Mouse (Mus musculus): Measurements from ENCODE around the gene Rln1.
A peak's percentile ranks its signal among the peaks of the same experiment; 100 is the strongest.

The Rln1 gene

DNA sequence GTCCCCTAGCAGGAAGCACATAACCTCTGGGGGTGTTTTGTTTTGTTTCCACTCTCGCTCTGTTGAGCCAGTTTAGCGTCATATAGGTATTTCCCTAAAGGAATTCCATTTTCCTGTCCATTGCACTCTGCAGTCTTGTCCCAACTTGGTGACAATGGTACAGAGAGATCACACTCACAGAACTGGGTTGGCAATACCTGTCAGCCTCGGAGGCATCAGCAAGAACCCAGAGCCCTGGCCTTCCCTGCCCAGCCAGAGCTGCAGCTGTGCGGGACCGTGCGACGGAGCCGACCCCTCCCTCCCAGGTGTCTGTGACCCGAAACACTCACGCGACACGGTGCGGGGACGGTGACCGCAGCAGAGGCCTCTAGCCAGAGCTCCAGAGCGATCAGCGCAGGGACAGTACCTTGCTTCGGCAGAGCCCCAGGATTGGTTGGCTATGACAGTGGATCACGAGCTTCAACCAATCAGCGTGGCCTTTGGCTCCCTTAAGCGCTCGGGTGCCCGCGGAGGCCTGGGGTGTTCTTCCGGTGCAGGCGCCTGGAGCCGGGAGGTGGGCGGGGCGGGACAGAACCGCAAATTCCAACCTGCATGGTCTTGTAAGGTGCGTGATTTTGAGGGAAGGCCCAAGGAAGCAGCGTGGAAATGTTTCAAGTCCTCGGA is 27.1 kb upstream of the Rln1 start:
- DNase-seq (ENCODE audit: low spot score) = peak; percentile 90

DNA sequence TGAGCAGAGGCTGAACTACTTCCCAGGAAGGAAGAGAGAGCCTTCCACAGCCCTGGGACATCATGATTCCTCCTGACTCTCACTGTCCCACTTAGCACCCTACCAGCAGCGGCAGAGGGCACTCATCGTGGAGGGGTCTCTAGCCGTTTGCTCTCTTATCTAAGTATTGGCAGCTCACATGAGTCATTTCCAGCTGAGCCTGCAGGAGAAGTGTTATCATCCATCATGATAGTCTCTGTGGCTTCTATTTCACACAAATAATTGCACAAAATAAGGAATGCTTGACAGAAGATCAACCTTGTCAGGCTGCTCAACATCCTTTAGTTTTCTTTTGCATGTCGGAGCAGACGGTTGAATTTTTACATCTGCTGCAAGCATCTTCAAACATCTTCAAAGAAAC is 25.8 kb upstream of the Rln1 start:
- DNase-seq (ENCODE audit: low spot score) = no peak

DNA sequence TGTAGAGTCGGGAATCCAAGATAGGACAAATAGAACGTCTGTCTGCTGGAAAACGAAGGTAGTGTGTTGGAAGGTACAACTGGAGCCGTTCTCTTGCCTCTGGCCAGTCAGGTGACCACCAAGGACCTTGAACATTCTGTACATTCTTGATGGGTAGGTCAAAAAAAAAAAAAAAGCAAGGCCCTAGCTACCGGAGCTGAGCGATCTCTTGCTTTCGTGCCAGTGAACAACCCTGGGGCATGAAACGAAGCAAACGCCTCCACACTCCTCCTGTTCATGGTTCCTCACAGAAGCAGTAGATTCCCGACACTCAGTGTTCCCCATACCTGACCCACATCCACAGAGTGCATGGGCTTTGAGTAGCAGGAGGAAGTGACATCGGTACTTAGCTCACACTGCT is 21.8 kb upstream of the Rln1 start:
- no peak for DNase-seq (ENCODE audit: low spot score)

DNA sequence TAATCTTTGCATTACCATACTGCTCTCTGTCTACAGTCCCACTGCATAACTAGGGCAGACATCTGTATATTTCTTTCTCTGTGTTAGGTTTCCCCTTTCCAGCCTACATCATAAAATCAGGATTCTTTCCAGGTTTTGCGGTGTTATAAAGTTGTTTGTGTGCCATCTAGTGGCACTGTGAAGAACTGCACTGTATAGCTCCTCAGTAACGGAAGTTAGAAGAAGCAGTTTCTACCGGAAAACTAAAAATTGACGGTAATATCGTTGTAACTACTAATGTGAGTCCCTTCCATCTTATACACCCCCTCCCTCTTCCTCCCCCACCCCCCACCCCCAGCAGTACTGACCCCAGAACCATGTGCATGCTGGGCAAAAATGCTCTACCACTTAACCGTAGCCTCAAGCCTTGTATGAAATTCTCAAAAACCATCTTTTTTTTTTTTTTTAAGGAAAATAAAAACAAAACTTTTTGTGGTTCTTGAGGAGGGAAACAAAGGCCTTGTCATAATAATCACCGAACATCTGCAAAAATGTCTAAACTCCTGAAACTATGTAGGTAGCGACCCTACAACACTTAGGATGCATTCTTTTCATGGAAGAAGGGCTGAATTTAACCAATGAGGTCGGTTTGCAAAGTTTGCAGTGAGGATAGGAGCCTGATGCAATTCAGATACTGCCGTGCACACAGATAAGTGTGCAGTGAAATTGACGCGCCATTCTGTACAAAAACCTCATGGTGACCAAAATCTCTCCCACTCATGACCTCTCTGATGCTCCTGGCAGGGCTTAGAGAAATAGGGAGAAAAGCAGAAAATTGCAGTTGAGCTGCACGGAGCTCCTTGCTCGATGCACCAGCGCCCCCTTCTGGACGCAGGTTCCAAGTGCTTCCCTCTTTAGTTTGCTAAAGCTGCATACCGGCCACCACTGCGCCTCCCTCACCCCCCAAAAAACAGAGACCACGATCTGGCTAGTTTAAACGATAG is 20.7 kb upstream of the Rln1 start:
- DNase-seq (ENCODE audit: low spot score) = peak; percentile 57

GRCm38 (mm10) chr19:29350991-29351390 is 16.5 kb upstream of the Rln1 start:
- no peak for DNase-seq (ENCODE audit: low spot score)

- DNase-seq (ENCODE audit: low spot score) = no peak
These were observed 11.2 kb upstream of the Rln1 start for GRCm38 (mm10) chr19:29345636-29346035.

- no peak for DNase-seq (ENCODE audit: low spot score)
These were observed 10.4 kb upstream of the Rln1 start for GRCm38 (mm10) chr19:29344868-29345267.

- no peak for DNase-seq (ENCODE audit: low spot score)
These were observed 7.8 kb upstream of the Rln1 start for GRCm38 (mm10) chr19:29342281-29342680.

DNA sequence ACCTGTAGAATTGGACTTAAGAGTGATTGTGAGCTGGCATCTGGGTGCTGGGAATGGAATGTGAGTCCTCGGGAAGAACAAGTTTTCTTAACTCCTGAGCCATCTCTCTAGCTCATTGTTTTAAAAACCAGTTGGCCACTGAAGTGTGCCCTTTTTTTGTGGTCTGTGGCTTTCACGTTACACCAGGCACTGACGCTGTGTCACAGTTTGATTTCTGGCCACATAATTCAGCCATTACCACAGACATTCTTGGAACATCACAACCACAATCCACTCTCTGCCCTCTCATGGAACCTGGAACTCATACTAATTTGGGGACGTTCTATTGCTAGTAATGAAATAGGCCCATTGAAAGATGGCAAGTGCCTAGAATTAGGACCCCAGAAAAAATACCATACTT is 6.6 kb upstream of the Rln1 start:
- no peak for DNase-seq (ENCODE audit: low spot score)

GRCm38 (mm10) chr19:29336624-29337023 is 2.2 kb upstream of the Rln1 start:
- DNase-seq (ENCODE audit: low spot score) = no peak

GRCm38 (mm10) chr19:29326822-29327552 is 7.5 kb downstream of the Rln1 start:
- DNase-seq (ENCODE audit: low spot score) = no peak

- DNase-seq (ENCODE audit: low spot score) = no peak
These were observed 8.1 kb downstream of the Rln1 start for GRCm38 (mm10) chr19:29326396-29326795.

GRCm38 (mm10) chr19:29325852-29326180 is 8.7 kb downstream of the Rln1 start:
- no peak for DNase-seq (ENCODE audit: low spot score)

DNA sequence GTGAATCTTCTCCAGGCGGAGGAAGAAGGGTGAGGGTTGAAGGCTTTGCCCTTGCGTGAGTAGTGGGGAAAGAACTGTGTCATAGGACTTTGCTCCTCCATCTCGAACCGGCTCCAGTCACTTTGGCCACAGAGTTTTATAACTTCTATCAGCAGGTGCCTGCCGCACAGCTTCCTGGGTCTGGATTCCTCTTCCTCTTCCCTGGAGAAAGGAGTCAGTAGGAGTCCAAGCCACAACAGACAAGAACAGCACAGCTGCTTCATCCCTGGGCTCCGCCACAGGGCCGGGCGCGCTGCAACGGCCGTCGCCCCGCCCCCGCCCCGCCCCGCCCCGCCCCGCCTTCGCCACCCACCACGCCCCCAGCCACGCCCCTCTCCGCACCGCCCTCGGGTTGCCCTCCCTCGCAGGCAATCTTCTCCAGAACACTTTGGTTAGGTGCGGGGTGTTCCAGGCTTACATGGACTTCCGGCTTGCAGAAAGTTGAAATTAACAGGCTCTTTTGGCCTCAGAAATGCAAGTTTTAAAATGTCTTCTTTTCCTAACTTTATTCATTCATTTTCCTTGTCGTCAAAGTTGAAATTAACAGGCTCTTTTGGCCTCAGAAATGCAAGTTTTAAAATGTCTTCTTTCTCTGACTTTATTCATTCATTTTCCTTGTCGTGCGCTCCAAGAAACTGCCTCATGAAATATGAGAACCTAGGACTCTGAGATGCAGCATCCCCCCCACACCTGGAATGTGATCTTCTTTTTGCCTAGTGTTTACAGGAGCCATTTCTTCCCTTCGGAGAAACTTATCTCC is 9.2 kb downstream of the Rln1 start, which contains the start of gene Insl6:
Gene Insl6 (minus strand): TSS at position 304 of the 799 bp plus-strand sequence.
- no peak for DNase-seq (ENCODE audit: low spot score)

DNA sequence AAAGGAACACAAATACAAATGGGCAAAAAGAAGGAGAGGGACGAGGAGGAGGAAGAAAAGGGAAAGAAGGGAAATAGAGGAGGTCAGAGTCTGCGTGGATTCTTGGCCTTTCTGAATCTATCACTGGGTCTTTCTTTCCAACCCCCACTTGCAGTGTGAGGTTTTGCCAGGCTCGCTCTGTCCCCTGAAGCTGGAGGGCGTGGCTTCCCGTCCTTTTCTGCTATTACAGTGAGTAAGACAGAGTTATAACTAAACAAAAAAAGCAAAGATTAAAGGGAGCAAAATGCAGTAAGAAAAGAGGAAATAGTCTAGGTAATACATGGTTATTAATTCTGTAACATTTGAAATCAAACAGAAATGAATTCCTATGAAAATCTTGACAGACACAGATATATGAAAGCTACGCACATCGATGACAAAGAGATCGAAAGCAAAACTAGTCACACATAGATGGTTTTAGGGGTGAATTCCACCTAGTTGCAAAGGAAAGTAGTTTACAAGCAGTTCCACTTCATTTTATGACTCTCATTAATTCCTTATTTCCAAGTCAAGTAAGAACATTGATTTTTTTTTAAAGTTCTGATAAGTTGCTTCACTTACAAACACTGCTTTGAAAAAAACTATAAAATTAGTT is 10.9 kb downstream of the Rln1 start:
- DNase-seq (ENCODE audit: low spot score) = no peak

DNA sequence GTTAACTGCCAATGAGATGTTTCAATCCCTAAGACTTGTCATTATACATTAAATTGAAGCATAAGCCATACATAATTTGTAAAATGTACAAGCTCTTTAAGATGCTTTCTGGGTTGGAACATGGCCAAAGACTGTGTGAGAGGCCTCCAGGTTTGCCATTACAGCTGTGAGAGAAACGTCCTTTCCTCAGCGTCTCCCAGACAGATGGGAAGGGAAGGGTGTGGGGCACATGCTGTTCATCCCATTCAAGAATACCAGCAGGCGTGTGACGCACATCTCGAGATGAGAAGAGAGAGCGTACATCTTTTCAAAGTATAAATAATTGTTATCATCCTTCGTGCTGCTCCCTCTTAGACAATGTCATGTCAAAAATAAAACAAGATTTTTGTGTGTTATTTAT is 21.8 kb downstream of the Rln1 start:
- no peak for DNase-seq (ENCODE audit: low spot score)

DNA sequence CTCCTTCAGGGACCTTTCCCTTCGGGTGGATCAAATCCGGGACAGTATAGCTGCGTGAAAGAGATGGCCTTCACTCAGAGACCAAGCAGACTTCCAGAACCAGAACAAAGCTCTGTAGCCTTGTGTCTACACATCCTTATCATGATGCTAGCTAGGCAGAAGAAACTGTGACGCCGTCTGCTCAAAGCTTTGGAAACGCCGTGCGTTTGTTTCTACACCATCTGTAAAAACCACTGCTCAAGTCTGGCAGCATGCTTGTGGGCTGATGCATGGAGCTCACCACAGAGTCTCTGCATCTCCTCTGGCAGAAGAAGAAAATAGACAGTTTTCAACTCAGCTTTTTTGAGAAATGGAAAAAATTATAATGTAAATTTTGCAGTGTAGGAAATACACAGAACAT is 22.7 kb downstream of the Rln1 start:
- no peak for DNase-seq (ENCODE audit: low spot score)

- DNase-seq (ENCODE audit: low spot score) = no peak
These were observed 25.6 kb downstream of the Rln1 start for GRCm38 (mm10) chr19:29308832-29309231.

- DNase-seq (ENCODE audit: low spot score) = no peak
These were observed 32.4 kb downstream of the Rln1 start for GRCm38 (mm10) chr19:29302119-29302518.

DNA sequence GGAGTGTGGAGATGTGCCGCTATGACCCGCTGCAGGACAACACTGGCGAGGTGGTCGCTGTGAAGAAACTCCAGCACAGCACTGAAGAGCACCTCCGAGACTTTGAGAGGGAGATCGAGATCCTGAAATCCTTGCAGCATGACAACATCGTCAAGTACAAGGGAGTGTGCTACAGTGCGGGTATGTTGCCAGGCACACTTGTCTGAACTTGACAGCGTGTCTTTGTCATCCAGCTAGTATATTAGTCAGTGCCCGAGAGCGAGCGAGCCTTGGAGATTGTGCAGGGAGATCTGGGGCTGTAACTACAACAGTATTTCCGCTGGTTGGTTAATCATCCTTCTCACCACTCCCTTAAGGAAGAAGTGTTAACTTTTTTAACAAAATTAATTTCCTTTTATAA is 33.6 kb downstream of the Rln1 start:
- DNase-seq (ENCODE audit: low spot score) = no peak

GRCm38 (mm10) chr19:29297366-29297765 is 37.1 kb downstream of the Rln1 start:
- no peak for DNase-seq (ENCODE audit: low spot score)

All from left cerebral cortex, adult 11 months (tissue).